Mouse (Mus musculus) bone marrow macrophage, adult 2 months (primary cell): ENCODE data around the gene Khdc4.

Source experiments
- CTCF ChIP-seq: IDR thresholded peaks from 2 replicates; pipeline ENCODE4 v1.5.1; 2012; ENCODE audit warnings: low read depth, mild to moderate bottlenecking, low read length, moderate library complexity
- POLR2A ChIP-seq: IDR thresholded peaks from 2 replicates; pipeline ENCODE4 v1.6.1; 2012; ENCODE audit warnings: mild to moderate bottlenecking, low read depth, low read length, borderline replicate concordance

DNA sequence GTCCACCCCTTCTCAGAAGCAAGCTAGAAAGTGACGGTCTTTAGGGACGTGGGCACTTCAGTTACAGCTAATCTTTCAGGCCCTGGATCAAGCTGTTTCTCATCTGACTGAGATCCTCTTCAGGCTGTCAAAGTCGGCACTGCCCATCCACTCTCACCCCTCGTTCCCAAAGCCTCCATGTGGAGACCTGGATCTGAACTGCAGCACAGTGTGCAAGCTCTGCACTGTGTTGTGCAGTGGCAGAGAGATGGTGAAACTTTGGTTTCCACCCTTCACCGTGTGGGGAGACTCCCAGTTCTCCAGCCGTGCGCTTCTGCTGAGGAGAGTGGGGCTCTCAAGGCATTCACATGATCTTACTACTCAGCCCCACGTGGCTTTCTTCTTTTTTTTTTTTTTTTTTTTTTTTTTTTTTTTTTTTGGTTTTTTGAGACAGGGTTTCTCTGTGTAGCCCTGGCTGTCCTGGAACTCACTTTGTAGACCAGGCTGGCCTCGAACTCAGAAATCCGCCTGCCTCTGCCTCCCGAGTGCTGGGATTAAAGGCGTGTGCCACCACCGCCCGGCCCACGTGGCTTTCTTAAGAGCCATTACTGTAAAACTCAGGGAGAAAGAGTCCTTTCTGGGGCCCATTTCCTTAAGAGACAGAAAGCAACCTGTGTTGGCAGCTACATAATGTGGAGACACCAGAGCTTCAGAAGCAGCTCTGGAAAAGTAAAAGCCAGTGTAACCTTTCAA lies 60.7 kb downstream of the Khdc4 start:
- no peak for TF ChIP-seq CTCF
- TF ChIP-seq POLR2A = no peak
